Mouse (Mus musculus): Measurements from ENCODE around the gene Myo3a.
A peak's percentile ranks its signal among the peaks of the same experiment; 100 is the strongest.
"Not testable (repeated sequence)": the region's sequence is repeated elsewhere in the genome, so short reads cannot be mapped to it uniquely, and the experiment has no call there.

The Myo3a gene

DNA sequence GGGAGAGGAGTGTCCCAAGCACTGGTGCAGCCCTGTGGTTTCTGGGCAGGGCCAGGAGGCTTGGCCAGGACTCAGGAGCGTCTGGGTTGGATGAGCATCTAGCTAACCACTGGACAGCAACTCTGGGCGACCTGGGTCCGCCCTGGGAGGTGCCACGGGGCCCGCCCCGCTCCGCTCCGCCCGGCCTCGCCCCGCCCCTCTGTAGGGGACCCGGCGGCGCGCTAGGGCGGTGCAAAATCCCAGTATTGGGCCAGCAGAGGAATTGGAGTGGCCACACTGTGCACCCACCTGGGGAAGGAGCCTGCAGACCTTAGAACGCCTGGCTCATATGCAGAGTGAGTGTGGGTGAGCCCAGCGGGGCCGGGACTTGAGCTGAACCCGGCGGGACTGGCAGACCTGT is at the start of gene Myo3a:
Gene Myo3a, plus strand, starts transcription at position 196 of the 400 bp plus-strand sequence.
- peak; percentile 36 for DNase-seq

DNA sequence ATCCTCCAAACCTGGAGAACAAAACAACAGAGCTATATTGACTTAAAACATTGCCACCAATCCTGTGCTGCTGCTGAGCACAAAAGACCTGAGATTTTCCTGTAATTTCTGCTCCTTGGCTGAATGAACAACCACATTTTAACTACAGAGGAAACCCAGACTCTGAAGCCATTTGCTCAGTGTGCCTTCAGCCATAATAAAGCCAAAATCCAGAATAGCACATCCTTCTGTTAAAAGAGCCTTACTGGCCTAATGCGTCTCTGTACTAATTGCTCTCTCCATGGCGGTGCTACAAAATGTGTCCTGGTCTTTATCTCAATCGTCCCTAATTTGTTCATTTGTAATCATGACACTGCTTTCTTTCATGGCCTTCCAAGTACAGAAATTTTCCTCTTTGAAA is 23.2 kb downstream of the Myo3a start:
- DNase-seq, result no peak

DNA sequence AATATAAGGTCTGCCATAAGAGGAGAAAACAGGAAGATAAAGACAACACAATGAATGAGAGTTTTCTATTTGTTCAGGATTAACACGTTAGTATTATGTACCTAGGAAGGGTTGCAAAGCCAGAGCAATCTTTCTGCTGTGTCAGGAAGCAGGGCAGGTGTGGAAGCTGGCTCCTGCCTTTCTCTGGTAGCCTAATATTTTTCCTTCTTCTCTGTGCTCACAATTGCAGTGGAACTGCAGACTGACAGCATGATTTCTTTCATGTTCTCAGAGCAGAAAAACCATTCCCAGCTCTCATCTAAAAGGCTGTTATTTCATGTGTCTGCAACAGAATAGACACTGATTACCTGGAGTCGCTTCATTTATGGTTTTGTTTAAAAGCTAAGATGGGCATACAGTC is 23.7 kb downstream of the Myo3a start:
- no peak for DNase-seq

DNA sequence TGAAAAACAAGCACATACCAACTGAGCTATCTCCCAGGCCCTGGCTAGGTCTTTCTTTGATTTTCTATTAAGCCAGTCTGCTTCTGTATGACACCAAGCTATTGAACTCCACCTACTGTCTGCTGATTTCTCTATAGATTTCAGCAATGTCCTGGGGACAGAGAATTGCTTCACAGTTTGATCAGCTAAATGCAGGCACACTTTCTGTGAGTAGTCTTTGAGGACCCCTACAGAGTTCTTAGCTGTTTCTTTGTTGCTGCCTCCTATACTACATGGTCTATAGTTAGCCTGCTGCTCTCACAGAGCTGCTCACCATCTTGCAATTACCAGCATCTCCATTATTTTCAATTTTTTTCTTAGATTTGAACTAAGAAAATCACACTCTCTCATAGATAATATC is 28.3 kb downstream of the Myo3a start:
- no peak for DNase-seq

DNA sequence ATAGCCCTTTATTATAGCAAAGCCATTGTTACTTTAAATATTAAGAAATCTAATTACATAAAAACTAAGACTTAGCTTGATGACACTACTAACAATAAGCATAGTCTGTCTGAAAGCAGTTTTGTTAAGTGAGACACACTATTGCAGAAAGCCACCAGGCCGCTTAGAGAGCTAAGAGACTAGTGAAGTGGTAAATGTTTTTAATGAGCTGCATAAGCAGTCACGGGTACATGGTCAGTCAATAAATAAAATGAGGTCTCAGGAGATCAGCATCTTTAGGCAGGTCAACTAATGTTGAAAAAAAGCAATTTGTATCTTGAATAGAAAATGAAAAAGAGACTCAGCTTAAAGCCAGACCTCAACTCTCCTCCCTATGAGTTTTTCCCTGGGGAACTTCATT is 44.3 kb downstream of the Myo3a start:
- DNase-seq, result peak; percentile 1

DNA sequence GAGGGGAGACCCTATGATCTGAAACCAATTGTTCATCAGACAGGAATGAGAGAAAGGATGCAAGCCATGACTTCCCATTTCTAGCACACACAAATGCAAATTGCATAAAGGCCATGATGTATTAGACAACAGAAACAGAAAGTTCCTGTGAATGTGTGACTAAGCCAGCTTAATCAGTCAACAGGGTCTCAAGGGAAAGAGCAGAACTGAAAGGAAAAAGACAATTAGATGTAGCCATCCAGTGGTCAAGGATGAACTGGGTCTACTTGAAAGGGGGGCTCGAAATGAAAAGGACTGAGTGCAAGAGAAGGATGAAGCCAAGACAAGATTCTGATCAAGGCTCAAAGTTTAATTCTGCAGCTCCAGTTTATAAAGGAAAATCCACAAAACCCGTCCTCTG is 58.1 kb downstream of the Myo3a start:
- DNase-seq, result no peak

DNA sequence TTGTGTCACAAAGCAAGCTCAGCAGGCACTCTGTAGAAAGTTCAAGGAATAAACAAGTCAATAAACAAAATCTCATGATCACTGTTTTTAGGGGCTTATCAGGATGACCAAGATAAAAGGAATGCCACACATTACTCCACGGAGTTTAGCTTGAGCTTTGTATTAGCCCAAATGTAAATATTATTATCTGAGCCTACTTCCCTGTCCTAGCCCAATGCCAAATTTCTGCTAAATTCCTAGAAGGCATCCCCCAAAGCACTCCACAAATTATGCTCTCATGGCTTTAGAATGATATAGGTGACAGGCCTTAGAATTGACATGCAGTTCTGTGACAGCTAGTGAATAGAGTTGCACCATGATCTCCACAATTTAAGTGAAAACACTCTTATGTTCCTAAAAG is 58.5 kb downstream of the Myo3a start:
- DNase-seq, result no peak

DNA sequence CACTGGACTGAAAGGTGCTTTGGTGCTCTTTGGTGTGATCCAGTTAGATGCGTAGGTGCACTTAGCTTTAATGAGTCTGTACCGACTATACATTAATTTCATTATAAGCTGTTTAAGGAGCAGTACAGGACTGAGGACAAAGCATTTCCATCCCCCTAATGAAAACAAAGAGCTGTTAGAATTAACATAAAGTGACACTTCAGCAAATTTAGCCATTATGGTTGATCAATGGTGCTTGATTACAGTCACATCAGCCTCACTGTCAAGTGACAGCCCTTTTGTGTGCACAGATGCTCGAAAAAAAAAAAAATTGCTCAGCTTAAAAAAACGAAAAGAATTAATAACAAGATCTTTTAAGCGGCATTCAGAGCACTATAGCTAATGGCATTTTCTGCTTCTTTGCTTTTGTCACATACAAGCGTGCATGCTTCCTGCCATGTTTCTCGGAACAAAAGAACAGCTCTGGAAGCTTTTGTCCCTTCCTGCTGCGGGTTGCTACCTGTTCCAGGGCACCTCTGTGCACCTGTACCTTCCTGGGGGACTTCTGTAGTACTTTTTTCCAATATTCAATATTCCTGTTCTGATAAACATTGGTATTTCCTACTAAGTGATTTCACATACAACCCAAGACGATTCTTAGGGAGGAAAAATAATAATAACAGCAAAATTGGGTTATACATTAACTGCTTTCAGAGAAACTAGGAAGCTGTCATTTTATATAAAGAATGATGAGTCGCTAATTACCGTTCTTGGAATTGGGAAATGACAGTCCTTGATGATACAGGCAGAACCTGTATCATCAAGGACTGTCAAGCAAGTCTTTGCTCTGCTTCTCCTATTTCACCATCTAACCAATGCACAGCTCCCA is 66.5 kb downstream of the Myo3a start:
- DNase-seq, result no peak

DNA sequence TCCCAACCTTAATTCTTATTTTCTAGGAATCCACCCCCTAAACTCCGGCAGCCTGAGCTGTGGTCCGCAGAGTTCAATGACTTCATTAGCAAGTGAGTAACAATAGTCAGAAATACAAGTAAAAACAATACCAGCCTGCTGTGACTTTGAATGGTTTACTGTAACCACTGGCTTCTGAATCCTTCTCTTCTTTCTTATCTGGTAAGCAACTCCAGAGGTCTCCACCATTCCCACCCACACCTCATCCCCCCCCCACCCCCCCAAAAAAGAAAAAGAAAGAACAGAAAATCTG is 67.1 kb downstream of the Myo3a start:
- DNase-seq, result no peak

DNA sequence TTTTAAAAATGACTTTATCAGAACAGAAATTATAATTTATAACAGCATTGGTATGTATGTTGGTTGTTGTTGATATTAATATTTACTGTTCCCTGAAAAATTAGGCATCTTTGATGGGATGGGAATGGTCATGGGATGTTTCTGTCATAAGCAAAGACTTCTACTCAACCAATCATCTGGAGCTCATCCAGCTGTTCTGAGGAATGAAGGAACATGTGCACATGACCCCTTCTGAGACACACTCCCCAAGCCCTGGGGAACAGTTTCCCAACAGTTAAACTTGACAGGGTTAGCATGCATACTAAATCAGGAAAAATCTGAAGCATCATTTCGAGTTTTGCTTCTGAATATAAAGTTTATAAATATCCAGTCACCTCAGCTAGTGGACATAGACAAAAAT is 70.6 kb downstream of the Myo3a start:
- no peak for DNase-seq

DNA sequence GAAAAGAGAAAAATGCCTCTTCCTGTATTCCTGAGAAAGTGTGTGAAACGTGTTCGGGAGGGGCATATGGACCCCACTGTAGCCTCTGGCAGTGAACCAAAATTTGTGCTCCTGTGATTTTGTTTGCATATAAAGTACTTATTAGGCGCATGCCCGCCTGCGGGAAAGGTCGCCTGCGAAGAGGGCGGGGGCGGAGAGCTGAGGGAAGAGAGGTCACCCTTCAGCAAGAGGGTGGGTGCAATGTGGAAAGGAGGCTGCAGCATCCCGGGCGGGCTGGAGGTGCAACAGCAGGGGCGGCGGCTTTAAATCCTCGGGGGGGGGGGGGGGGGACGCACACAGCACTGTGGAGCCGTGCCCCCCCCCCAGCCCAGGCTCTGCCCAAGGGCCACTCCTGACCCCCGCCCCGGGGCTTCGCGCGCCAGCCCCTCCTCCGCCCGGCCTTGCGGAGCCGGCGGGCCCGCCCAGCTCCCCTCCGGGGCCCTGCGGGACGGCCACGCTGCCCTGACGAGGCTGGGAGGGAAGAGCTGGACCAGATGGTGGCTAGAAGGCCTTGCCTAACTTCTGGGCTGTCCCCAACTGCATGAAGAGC is 111.1 kb downstream of the Myo3a start:
- DNase-seq, result peak; percentile 51

DNA sequence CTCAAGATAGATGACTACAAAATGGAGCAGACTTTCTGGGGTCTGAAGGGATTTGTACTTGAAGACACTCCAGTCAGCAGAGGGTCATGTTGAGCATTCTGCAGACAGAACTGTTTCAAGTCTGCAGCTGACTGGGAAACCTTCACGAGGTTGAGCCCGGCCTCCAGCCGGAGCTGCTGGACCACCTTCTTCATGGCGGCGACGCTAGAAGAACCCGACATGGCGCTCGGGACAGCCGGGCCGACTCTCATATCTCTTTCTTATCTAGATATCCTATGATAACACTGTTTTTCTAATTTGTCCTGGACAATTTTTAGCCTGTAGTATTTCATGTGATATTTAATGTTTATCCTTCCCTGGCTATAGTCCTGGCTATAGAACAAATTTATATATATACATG is 183.2 kb downstream of the Myo3a start:
- DNase-seq, result not testable (repeated sequence)

DNA sequence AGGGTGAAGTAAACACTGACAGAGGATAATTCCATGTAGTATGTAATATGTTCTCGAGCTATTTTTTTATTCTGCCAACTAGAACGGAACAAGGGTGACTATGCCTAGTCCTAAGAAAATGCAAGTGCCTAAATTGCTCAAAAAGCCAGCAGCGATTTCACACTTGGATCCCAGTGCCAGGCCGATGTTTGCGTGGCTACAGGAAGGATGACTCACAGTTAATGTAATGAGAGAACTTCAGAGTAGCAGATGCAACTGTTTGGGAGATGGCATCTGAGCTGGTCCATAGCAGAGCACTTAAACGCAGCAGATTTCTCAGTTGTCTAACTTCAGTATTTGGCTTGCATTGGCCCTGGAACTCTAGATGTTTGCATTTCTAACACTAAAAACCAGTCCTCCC is 321.1 kb downstream of the Myo3a start:
- DNase-seq, result no peak

DNA sequence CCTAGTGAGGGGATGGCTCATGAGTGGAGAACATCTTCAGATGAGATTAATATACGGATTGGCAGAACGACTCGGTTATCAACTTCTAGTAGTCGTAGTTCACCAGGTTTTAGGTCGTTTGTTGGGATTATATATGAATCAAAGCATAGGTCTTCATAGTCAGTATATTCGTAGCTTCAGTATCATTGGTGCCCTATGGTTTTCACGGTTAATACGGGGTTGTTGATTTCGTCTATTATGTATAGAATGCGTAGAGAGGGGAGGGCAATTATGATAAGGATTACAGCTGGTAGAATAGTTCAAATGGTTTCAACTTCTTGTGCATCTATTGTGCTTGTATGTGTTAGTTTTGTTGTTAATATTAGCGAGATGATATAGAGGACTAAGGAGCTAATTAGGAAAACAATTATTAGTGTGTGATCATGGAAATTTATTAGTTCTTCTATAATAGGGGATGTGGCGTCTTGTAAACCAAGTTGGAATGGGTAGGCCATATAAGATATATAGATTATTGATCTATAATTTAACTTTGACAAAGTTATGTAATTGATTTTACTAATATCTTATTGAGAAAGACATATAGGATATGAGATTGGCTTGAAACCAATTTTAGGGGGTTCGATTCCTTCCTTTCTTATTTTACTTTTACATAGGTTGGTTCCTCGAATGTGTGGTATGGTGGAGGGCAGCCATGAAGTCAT is 360.3 kb downstream of the Myo3a start:
- DNase-seq, result not testable (repeated sequence)

DNA sequence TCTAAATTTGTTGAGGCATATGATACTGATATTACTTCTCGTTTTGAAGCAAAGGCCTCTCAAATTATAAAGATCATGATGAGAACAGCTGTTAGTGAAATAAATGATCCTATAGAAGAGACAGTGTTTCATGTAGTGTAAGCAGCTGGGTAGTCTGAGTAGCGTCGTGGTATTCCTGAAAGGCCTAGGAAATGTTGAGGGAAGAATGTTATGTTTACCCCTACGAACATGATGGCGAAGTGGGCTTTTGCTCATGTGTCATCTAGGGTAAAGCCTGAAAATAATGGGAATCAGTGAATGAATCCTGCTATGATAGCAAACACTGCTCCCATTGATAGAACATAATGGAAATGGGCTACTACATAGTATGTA is 360.9 kb downstream of the Myo3a start:
- peak; percentile 10 for DNase-seq

DNA sequence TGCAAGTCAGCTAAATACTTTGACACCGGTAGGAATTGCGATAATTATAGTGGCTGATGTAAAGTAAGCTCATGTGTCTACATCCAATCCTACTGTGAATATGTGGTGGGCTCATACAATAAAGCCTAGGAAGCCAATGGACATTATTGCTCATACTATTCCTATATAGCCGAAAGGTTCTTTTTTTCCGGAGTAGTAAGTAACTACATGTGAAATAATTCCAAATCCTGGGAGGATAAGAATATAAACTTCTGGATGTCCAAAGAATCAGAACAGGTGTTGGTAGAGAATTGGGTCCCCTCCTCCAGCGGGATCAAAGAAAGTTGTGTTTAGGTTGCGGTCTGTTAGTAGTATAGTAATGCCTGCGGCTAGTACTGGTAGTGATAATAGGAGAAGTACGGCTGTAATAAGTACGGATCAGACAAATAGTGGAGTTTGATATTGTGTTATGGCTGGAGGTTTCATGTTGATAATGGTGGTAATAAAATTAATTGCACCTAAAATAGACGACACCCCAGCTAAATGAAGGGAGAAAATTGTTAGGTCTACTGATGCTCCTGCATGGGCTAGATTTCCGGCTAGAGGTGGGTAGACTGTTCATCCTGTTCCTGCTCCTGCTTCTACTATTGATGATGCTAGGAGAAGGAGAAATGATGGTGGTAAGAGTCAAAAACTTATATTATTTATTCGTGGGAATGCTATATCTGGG is 361.5 kb downstream of the Myo3a start:
- peak; percentile 5 for DNase-seq

DNA sequence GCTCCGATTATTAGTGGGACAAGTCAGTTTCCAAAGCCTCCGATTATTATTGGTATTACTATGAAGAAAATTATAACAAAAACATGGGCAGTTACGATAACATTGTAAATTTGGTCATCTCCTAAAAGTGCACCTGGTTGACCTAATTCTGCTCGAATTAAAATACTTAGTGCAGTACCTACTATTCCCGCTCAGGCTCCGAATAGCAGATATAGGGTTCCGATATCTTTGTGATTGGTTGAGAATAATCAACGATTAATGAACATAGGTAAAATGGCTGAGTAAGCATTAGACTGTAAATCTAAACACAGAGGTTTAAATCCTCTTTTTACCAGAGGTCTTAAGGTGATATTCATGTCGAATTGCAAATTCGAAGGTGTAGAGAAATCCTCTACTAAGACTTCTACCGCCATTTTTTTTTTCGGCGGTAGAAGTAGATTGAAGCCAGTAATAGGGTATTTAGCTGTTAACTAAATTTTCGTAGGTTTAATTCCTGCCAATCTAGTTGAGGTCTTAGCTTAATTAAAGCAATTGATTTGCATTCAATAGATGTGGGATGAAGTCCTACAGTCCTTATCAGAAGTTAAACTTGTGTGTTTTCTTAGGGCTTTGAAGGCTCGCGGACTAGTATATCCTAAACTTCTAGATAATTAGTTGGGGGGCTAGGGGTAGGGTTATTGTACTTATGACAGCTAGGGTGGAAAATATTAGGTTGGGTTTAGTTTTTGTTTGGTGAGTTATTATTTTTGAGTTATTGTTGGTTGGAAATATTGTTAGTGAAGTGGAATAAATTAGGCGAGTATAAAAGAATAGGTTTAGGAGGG is 362.3 kb downstream of the Myo3a start:
- DNase-seq, result not testable (repeated sequence)

DNA sequence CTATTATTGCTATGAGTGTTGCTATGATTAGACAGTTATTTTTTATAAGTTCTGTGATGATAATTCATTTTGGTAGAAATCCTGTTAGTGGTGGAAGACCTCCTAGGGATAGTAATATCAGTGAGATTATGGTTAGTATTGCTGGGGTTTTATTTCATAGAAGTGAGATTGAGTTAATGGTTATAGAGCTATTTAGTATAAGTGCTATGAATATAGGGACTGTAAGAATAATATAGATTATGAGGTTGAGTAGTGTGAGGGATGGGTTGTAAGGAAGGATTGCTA is 362.8 kb downstream of the Myo3a start:
- no peak for DNase-seq

DNA sequence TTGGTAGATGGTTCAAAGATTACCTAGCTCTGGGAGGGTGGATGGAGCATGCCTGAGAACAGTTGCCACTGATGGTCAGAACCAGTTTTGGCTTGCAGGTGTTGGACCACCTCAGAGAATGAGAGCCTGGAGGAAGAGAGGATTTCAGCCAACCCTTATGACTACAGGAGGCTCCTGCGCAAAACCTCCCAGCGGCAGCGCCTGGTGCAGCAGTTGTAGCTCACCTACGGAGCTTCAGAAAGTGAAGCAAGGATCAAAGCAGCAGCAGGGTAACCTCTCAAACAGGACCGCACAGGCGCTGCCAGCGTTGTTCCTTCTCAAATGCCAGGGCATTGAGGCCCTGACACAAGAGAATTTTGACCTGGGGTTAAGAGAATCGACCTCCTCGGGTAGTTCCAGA is 390.6 kb downstream of the Myo3a start:
- no peak for DNase-seq

DNA sequence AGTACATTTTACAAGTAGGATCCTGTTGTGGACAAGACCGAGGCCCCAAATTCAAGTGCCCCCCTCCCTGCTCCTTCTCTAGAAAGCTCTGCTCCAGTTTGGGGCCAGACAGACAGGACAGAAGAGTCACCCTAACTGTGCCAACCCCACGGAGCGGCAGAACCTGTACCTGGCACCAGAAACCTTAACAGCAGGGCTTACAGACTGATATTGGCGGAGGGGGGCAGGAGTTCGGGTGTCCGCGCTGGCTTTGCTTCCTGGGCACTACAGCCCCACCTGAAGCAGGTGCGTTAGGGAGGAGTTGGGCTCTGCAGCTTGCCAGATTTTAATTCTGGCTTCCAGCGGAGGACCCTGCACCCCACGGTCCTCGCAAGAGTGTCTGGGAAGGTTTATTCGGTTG is 392.1 kb downstream of the Myo3a start:
- DNase-seq, result no peak

DNA sequence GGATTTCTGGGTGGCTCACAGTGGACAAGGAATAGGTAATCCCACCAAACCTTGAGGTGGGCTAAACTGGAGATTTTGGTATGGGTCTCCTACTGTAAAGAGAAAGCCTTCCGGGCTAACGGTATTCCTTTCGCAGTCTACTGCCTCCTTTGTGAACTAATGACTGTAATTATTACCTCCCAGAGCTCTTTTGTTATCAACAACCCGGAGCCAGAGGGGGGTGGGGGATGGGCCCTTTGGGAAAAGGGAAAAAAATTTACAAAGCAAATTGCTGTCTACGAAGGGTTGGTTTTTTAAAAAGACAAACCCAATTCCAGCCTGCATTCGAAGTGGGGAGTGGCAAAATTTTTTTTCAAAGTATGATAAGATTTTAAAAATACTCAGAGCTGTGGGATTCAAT is 392.7 kb downstream of the Myo3a start:
- DNase-seq, result no peak

DNA sequence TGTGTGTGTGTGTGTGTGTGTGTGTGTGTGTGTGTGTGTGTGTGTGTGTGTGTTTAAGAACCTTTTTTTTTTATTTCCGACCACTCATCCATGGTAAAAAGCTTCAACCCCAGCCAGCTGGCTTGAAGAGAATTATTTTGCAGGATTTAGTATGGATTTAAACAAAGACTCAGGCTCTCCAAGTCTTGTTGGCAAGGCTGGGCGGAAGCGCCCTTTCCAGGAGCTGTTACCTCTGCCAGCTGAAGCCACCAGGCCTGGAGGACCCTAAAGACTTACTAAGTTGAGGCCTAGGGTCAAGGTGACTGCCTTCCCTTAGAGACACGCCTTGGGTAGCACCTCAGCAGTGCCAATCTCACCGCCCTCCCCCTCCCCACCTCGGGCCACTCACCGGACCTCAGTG is 393.2 kb downstream of the Myo3a start:
- DNase-seq, result no peak

Measured in kidney, postnatal 14 days (tissue).